Mouse (Mus musculus) left cerebral cortex, postnatal 14 days (tissue): Measurements from ENCODE around the gene Agpat4. TPM values are rescaled to one million over a fixed set of nuclear protein-coding genes. Genes with fewer than 3 reads are reported as not detected.
A peak's percentile ranks its signal among the peaks of the same experiment; 100 is the strongest.
"Not testable (repeated sequence)": the region's sequence is repeated elsewhere in the genome, so short reads cannot be mapped to it uniquely, and the experiment has no call there.

Experiments used
- DNase-seq, 2 experiments: peaks; one replicate each; pipeline ENCODE4 v3.0.0; 2021 to 2022; ENCODE audit warnings: low spot score in 2 of 2, mixed read lengths in 1 of 2
- intact Hi-C: fragments of 180-260 bp; cut with DNase I; formaldehyde crosslinking; loops from one replicate; pipeline ENCODE4 v1.15.1; 2025
- total RNA-seq, 2 experiments: library from RNA; stranded (reverse); gene quantifications; 2 replicates each; pipeline ENCODE4 v1.2.3; 2021

Gene Agpat4
- total RNA-seq, 2 experiments from 2014 or later = 68.3 to 73.6 TPM

- DNase-seq = peak; percentile 67 to 81
- intact Hi-C loops = loop anchor here (5.0 kb wide), 3 partner anchors 48 to 88 kb away; no protein-coding TSS in a partner anchor
These were observed 1.2 kb downstream of the Agpat4 start for GRCm38 (mm10) chr17:12119675-12120074.

- intact Hi-C loops = no loop called here
These were observed 1.8 kb downstream of the Agpat4 start for GRCm38 (mm10) chr17:12120268-12120667.

GRCm38 (mm10) chr17:12121226-12121794, 2.8 kb downstream of the Agpat4 start:
- intact Hi-C loops = no loop called here
- no peak for DNase-seq

More at GRCm38 (mm10) chr17:12120268-12120667, 1.8 kb downstream of the Agpat4 start:
- no peak for DNase-seq

GRCm38 (mm10) chr17:12122262-12122661, 3.8 kb downstream of the Agpat4 start:
- intact Hi-C loops = not testable (repeated sequence)

GRCm38 (mm10) chr17:12123168-12123567, 4.7 kb downstream of the Agpat4 start:
- intact Hi-C loops = no loop called here
- DNase-seq = no peak

More at GRCm38 (mm10) chr17:12122262-12122661, 3.8 kb downstream of the Agpat4 start:
- DNase-seq = not testable (repeated sequence)

- intact Hi-C loops = no loop called here
- DNase-seq = no peak
These were observed 8.6 kb downstream of the Agpat4 start for GRCm38 (mm10) chr17:12127056-12127455.

GRCm38 (mm10) chr17:12128976-12129375, 10.5 kb downstream of the Agpat4 start:
- intact Hi-C loops = no loop called here

GRCm38 (mm10) chr17:12131171-12131570, 12.7 kb downstream of the Agpat4 start:
- intact Hi-C loops = no loop called here
- no peak for DNase-seq

More at GRCm38 (mm10) chr17:12128976-12129375, 10.5 kb downstream of the Agpat4 start:
- DNase-seq = no peak

- DNase-seq = no peak
- intact Hi-C loops = no loop called here
These were observed 13.1 kb downstream of the Agpat4 start for GRCm38 (mm10) chr17:12131581-12131980.

- intact Hi-C loops = no loop called here
- no peak for DNase-seq
These were observed 14.4 kb downstream of the Agpat4 start for GRCm38 (mm10) chr17:12132904-12133303.

GRCm38 (mm10) chr17:12133985-12134384, 15.5 kb downstream of the Agpat4 start:
- DNase-seq = no peak
- intact Hi-C loops = no loop called here

- DNase-seq = no peak
- intact Hi-C loops = no loop called here
These were observed 16.6 kb downstream of the Agpat4 start for GRCm38 (mm10) chr17:12134975-12135633.

GRCm38 (mm10) chr17:12138355-12138754, 19.9 kb downstream of the Agpat4 start:
- no peak for DNase-seq
- intact Hi-C loops = no loop called here

GRCm38 (mm10) chr17:12143948-12144364, 25.5 kb downstream of the Agpat4 start:
- intact Hi-C loops = no loop called here
- no peak for DNase-seq

GRCm38 (mm10) chr17:12146132-12146681, 27.7 kb downstream of the Agpat4 start:
- peak; percentile 39 to 75 for DNase-seq
- intact Hi-C loops = no loop called here

- intact Hi-C loops = no loop called here
These were observed 29.3 kb downstream of the Agpat4 start for GRCm38 (mm10) chr17:12147830-12148229.

GRCm38 (mm10) chr17:12149232-12149861, 30.8 kb downstream of the Agpat4 start:
- no peak for DNase-seq

More at GRCm38 (mm10) chr17:12147830-12148229, 29.3 kb downstream of the Agpat4 start:
- no peak for DNase-seq

GRCm38 (mm10) chr17:12150970-12151369, 32.5 kb downstream of the Agpat4 start:
- DNase-seq = no peak
- intact Hi-C loops = no loop called here

More at GRCm38 (mm10) chr17:12149232-12149861, 30.8 kb downstream of the Agpat4 start:
- intact Hi-C loops = no loop called here

GRCm38 (mm10) chr17:12154260-12154659, 35.8 kb downstream of the Agpat4 start:
- DNase-seq = no peak
- intact Hi-C loops = no loop called here

- intact Hi-C loops = loop anchor here (5.0 kb wide), 1 partner anchor 57 kb away; no protein-coding TSS in a partner anchor
- peak; percentile 39 to 40 for DNase-seq
These were observed 36.7 kb downstream of the Agpat4 start for GRCm38 (mm10) chr17:12155236-12155635.
